Mouse (Mus musculus) cerebellum, adult 2 months (tissue): ENCODE measurements around the gene Fbxo41.

Source experiments
- CTCF ChIP-seq: fragments of 200-500 bp; IDR thresholded peaks from 2 replicates; pipeline ENCODE4 v1.5.1; 2011; ENCODE audit warnings: low read depth, mild to moderate bottlenecking, control low read depth, low read length, moderate library complexity, borderline replicate concordance; ENCODE audit not compliant: insufficient read depth
- POLR2A ChIP-seq: fragments of 200-500 bp; IDR thresholded peaks from 2 replicates; pipeline ENCODE4 v1.6.1; 2011; ENCODE audit warnings: low read length, control low read depth, borderline replicate concordance; ENCODE audit not compliant: insufficient read depth

- TF ChIP-seq POLR2A, result no peak
- no peak for TF ChIP-seq CTCF
Measured at GRCm38 (mm10) chr6:85489717-85490116, 13.1 kb downstream of the Fbxo41 start.
